Mouse (Mus musculus) kidney, adult 9 months (tissue): ENCODE results near the gene Cct8.
"Not testable (repeated sequence)": the region's sequence is repeated elsewhere in the genome, so short reads cannot be mapped to it uniquely, and the experiment has no call there.

Experiments
- DNase-seq: peaks from one replicate; pipeline ENCODE4 v3.0.0; 2022

Cct8 gene

DNA sequence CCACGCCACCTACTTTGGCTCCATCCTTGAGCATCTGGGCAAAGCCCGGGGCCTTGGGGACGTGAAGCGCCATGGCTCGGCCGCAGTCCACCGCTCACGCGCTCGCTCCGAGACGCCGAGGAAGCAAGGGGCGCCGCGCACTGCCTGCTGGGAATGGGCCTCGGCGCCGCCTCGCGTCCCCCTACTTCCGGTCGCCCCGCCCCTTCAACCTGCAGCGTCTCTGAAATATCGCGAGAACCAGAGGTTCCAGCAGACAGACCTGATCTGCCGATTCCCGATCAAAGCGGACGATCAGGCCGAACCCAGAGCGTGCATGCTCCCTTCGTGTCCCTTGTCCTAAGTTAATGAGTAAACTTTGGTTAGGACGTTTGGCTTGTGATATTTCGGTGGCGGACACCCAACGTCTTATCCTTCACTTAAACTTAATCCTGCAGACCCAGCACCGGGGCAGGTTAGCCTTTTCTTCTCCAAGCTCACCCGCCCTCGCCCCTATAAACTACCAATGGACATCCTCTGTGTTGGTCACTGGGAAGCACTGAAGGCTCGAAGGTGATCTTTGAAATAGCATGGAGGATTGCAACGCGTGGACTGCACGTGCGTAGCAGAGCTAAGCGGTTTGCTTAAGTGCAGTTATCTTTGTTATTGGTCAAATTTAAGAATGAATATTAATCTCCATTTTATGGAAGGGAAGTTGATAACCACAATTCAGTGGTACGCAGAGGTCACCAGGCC lies at the start of gene Cct8:
TSS of gene Cct8 (minus strand) at position 158 of the 732 bp plus-strand sequence.
- peak; percentile 99 for DNase-seq

GRCm38 (mm10) chr16:87528755-87529154 lies 33.1 kb upstream of the Cct8 start:
- DNase-seq, result no peak

DNA sequence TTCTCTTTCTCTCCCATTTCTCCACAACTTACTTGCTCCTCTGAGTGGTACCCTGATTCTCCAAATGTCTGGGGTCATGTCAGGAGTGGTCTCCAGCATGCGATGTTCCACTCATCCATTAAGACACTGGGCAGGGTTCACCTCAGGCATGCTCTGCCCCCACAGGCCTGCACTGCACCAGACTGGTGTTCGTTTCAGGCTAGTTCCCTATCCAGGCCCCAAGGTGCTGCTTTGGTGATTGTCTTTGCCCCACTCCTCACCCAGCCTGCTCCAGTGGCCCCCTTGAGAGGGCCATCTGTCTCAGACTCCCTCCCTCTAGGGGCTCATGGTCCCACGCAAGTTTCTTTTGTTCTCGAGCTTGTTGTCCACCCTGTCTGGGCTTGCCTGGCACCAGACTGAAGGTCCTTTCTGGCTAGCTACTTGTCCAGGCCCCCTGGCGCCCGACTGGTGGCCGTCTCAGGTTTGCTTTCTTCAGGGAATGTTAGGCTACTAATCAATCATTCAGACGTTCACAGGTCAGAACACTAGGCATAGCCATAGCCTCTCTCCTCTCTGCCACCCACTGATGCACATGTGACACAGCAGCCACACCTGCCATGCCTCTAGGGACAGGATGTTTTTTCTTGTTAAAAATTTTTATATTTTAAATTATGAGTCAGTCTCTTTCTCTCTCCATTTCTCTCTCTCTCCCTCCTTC lies 32.0 kb upstream of the Cct8 start:
- no peak for DNase-seq

DNA sequence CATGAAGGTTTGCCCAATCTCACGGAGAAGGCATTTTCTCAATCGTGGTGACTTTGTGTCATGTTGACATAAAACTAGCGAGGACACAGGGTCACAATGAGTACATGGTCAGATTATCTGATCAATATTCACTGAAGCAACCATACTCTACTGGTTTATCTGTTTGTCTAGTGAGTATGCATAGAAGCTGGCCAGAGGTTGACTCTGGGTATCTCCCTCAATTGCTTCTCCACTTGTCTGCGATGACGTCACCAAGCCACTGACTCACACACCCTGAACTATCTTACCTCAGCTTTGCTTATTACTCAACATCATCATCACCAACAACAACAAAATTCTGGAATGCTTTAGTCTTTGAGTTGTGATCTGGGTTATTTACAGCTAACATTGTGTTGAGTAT lies 28.6 kb upstream of the Cct8 start:
- no peak for DNase-seq

- no peak for DNase-seq
Observed at GRCm38 (mm10) chr16:87512331-87512730, 16.7 kb upstream of the Cct8 start.

DNA sequence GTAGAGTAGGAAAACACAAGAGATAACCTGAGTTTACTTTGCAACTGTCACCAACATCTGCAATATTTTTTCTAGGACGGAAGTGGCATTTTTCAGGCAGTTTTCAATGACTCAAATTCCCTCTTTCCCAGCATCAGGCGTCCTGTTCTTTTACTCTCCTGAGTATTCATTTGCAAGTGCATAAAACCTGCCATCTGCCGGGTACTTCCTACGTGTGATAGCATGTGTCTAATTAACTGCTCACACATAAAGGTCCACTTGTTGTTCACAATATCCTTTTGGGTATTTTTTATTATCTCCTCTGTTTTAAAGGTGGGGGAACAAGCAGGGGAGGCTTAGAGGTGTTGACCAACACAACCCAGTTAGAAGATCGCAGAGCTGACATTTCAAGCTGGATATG lies 16.0 kb upstream of the Cct8 start:
- DNase-seq, result no peak

GRCm38 (mm10) chr16:87501304-87502078 lies 5.8 kb upstream of the Cct8 start:
- DNase-seq, result no peak

DNA sequence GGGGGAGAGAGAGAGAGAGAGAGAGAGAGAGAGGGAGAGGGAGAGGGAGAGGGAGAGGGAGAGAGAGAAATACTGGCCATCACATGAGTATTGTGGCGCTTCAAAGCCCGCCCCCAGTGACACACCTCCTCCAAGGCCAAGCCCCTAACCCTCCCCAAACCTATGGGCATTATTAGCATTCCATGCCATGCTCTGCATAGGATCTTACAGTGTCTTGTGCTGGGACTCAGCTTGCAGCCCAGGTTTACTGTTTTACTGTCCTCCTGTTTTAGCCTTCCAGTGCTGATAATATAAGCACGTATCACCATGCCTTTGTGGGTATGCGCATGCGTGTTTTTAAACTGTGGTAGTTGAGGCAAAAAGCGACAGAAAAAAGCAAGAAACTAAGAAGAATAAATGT lies 3.9 kb upstream of the Cct8 start:
- no peak for DNase-seq

DNA sequence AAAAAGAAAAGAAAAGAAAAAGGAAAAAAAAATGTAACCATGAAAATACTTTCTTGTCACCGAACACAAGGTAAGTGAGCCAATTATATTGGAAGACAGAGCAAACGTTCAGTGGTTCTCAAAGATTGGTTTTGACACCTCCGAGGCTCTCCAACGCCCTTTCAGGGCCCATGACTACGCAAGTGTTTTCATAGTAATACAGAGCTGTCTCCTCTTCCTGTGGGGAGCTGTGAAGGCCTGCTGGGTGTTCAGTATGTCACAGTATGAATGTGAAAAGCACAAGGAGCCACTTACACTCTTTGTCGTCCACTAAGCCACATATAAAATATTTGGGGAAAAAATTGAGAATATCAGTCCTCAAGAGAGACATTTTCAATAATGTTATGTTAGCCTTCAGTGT lies 1.5 kb upstream of the Cct8 start:
- DNase-seq, result no peak

DNA sequence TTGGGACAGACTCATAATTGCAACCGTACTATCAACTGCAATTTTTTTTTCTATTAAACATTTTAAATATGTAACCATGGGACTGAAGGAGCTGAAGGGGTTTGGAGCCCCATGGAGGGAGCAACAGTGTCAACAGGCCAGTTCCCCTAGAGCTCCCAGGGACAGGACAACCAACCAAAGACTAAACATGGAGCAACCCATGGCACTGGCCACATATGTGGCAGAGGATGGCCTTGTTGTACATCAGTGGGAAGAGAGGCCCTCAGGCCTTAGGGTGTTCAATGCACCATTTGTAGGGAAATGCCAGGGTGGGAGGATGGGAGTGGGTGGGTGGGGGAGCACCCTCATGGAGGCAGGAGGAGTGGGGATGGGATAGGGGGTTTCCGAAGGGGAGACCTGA lies 1.1 kb upstream of the Cct8 start:
- DNase-seq, result no peak

GRCm38 (mm10) chr16:87494955-87495655 lies 568 bp downstream of the Cct8 start:
- peak; percentile 31 for DNase-seq

- DNase-seq, result not testable (repeated sequence)
Observed at GRCm38 (mm10) chr16:87492191-87492792, 3.4 kb downstream of the Cct8 start.

- no peak for DNase-seq
Observed at GRCm38 (mm10) chr16:87488605-87489004, 7.1 kb downstream of the Cct8 start.

DNA sequence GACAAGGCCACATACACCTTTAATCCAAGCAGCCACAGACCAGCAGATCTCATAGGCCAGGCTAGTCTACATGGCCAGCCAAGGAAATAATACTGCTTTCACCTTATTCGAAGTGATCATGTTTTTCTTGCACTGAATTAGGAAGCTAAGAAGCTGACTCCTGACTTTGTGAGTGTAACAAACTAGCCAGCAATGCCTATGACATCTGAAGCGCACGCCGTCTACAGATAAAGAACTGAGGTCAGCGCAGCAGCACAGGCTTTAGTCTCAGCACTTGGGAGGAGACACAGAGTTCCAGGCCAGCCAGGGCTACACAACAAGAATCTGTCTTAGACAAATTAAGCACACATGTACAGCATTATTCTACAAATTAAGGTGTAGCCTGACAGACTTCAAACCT lies 8.9 kb downstream of the Cct8 start:
- DNase-seq, result no peak

GRCm38 (mm10) chr16:87484367-87484766 lies 11.3 kb downstream of the Cct8 start:
- no peak for DNase-seq

GRCm38 (mm10) chr16:87470579-87470978 lies 25.1 kb downstream of the Cct8 start:
- DNase-seq, result no peak

GRCm38 (mm10) chr16:87458752-87459151 lies 36.9 kb downstream of the Cct8 start:
- no peak for DNase-seq

GRCm38 (mm10) chr16:87455180-87455611 lies 40.5 kb downstream of the Cct8 start:
- peak; percentile 34 for DNase-seq

GRCm38 (mm10) chr16:87454419-87455179 lies 41.1 kb downstream of the Cct8 start, which contains the start of gene Usp16:
Gene Usp16 (plus strand): TSS chr16:87454703.
- DNase-seq, result peak; percentile 92

DNA sequence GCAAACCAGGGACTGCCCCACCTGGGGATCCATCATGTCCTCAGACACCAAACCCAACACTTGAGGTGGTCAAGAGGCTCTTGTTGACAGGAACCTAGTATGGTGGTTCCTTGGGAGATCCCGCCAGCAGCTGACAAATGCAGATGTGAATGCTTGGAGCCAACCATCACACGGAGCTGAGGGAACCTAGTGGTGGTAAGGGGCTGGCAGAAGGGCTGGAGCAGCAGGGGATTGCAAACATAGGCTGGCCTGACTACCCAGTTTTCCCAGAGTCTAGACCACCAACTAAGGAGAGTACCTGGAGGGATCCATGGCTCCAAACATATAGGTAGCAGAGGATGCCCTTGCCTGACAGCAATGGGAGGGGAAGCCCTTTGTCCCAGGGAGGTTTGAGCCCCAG lies 42.4 kb downstream of the Cct8 start:
- no peak for DNase-seq

DNA sequence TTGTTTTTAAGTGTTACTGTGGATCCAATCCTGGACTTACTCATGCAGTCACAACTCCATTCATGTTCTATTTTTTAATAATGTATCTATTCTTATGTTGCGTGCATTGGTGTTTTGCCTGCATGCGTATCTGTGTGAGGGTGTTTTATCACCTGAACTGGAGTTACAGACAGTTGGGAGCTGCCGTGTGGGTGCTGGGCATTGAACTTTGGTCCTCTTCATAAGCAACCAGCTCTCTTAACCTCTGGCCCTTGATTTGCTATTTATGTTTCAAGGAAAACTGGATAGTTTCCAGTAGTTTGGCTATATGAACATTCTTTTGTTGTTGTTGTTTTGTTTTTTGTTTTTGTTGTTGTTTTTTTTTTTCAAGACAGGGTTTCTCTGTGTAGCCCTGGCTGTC lies 50.1 kb downstream of the Cct8 start:
- DNase-seq, result no peak

DNA sequence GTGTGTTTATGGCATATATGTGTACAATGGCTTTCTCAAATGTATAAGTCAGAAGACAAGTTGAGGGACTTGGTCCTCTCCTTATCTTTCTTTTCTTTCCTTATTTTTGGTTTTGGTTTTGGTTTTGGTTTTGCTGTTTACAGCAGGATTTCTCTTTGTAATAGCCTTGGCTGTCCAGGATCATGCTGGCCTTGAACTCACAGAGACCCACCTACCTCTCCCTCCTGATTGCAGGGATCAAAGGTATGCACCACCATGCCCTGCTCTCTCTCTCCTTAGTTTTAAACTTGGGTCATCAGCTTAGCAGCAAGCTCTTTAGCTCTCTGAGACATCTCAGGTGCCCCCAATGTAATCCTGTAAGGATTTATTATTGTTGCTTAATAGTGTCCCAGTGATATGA lies 50.6 kb downstream of the Cct8 start:
- DNase-seq, result no peak
